8 mouse cellular contexts compared by ENCODE assay signal in the genomic region with DNA sequence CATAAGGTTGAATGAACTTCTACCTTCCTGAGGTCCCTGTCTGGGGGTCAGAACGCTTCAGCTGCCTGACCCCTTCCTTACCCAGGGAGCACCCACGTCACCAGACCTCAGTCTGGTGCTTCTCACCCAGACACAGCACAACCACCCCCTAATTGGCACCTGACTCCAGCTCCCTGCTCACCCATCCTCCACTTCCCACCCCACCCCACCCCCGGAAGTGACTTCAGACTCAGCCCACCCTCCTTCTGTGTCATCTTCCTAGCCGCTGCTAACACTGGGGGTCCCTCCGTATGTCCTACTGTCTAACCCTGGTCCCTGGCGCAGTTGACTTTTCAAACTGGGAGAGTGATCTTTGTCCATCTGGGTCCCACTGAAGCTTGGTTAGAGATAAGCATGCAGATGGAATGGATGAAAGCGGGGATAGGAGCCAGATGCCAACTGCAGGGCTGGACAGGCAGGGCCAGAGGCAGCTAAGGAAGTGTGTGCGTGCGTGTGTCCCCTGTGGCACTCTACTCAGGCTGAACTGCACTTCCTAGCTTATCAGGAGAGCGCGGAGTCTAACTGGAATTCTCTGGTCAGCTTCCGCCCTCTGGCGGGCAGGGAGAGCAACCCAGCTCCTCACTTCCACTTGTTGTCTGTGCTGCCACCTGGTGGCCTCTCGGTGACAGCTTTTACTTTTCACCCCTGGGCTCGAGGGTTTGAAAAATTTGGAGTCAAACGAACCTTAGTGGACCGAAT. TPM values are rescaled to one million over a fixed set of nuclear protein-coding genes. Genes with fewer than 3 reads are reported as not detected.
DNase-seq lines count a peak whose midpoint lies in the region; ATAC-seq and TF ChIP-seq lines count a peak whose summit lies in the region.

No protein-coding gene starts in this region.

- no peak overlapping the region for H3K4me3 ChIP-seq in heart, embryonic 11.5 days (ENCODE audit: low read depth, low read length)
- H3K4me3 ChIP-seq in kidney, embryonic 15.5 days (replicated peaks) = no peak overlapping the region
- H3K4me3 ChIP-seq in limb, embryonic 15.5 days = peak overlapping the region; percentile 23

- peaks cover 12% of the 10 kb centered on the region; the same call in 1 of the 2 replicates for H3K4me1 ChIP-seq in heart, embryonic 11.5 days (ENCODE audit: control insufficient read depth, insufficient read depth, low read length)
- H3K4me1 ChIP-seq in kidney, embryonic 15.5 days = peaks cover 7% of the 10 kb centered on the region
- H3K4me1 ChIP-seq in limb, embryonic 15.5 days = peaks cover 6% of the 10 kb centered on the region

- H3K27ac ChIP-seq in heart, embryonic 11.5 days (ENCODE audit: low read depth, low read length) = no peak overlapping the region
- H3K27ac ChIP-seq in kidney, embryonic 15.5 days = no peak overlapping the region
- H3K27ac ChIP-seq in limb, embryonic 15.5 days = no peak overlapping the region

- DNase-seq in CD4-positive helper T cell, adult 2 months (ENCODE audit: low read depth, low spot score) = peak; percentile 86
- DNase-seq in brain, embryonic 14.5 days (ENCODE audit: low read depth) = peak; percentile 96
- peak; percentile 47 to 58 for DNase-seq in monocyte, adult 2 months (ENCODE audit: low read depth in 1 of 2, low spot score in 2 of 2)
- peak; percentile 54 to 69 for DNase-seq in spleen, postnatal 14 days (ENCODE audit: low spot score in 2 of 2)

- peak; percentile 100 for TF ChIP-seq CTCF in brain, embryonic 14.5 days (IDR thresholded peaks at IDR 0.05; ENCODE audit: borderline replicate concordance, extremely low read depth, insufficient read depth, insufficient read length)

- H3K27me3 ChIP-seq in heart, embryonic 11.5 days (ENCODE audit: control insufficient read depth, insufficient read depth, low read length) = no peaks in the 10 kb centered on the region
- no peaks in the 10 kb centered on the region for H3K27me3 ChIP-seq in kidney, embryonic 15.5 days
- no peaks in the 10 kb centered on the region for H3K27me3 ChIP-seq in limb, embryonic 15.5 days

- peak overlapping the region; percentile 30; the same call in 1 of the 2 replicates for H3K9ac ChIP-seq in heart, embryonic 11.5 days (ENCODE audit: low read depth, low read length)
- H3K9ac ChIP-seq in kidney, embryonic 15.5 days = no peak overlapping the region
- peak overlapping the region; percentile 15; the same call in 1 of the 2 replicates for H3K9ac ChIP-seq in limb, embryonic 15.5 days

- peak; percentile 85 for ATAC-seq in erythroblast, adult 5-6 weeks (replicated peaks; ENCODE audit: low FRiP score, poor library complexity, severe bottlenecking)
- ATAC-seq in heart, embryonic 11.5 days (replicated peaks; ENCODE audit: insufficient number of reproducible peaks, low FRiP score, low TSS enrichment) = peak; percentile 71
- ATAC-seq in kidney, embryonic 15.5 days (replicated peaks; ENCODE audit: low FRiP score) = peak; percentile 91
- ATAC-seq in limb, embryonic 15.5 days (ENCODE audit: insufficient number of reproducible peaks, low FRiP score, low TSS enrichment, low read depth) = peak; percentile 67

- TF ChIP-seq POLR2A in brain, embryonic 14.5 days (IDR thresholded peaks at IDR 0.05; ENCODE audit: borderline replicate concordance, extremely low read depth, insufficient read depth, insufficient read length, poor library complexity, severe bottlenecking) = no peak

- no peaks in the 10 kb centered on the region for H3K36me3 ChIP-seq in heart, embryonic 11.5 days (ENCODE audit: control insufficient read depth, insufficient read depth, low read length)
- H3K36me3 ChIP-seq in kidney, embryonic 15.5 days = no peaks in the 10 kb centered on the region
- H3K36me3 ChIP-seq in limb, embryonic 15.5 days = no peaks in the 10 kb centered on the region

- peak overlapping the region; percentile 53 for H3K4me2 ChIP-seq in heart, embryonic 11.5 days
- peak overlapping the region; percentile 50 for H3K4me2 ChIP-seq in kidney, embryonic 15.5 days
- H3K4me2 ChIP-seq in limb, embryonic 15.5 days = peak overlapping the region; percentile 47

- no peaks in the 10 kb centered on the region for H3K9me3 ChIP-seq in heart, embryonic 11.5 days (replicated peaks; ENCODE audit: control insufficient read depth, low read length)
- H3K9me3 ChIP-seq in kidney, embryonic 15.5 days (replicated peaks) = no peaks in the 10 kb centered on the region
- H3K9me3 ChIP-seq in limb, embryonic 15.5 days = no peaks in the 10 kb centered on the region

- 15% methylated on average over 17 of the region's 17 CpGs for WGBS in heart, embryonic 11.5 days (ENCODE audit: insufficient replicate concordance)
- WGBS in kidney, embryonic 15.5 days = 15% methylated on average over 17 of the region's 17 CpGs
- 17% methylated on average over 17 of the region's 17 CpGs for whole genome bisulfite sequencing in limb, embryonic 15.5 days

RNA-seq across cellular contexts. Expression of gene Dhcr24, which starts 31.3 kb away (rescaled TPM):
- 73.8 and 89.2 TPM in 2 replicates for polyA plus RNA-seq in brain, embryonic 14.5 days (2012; rRNA removed)
- 2.3 and 4.4 TPM in 2 replicates for total RNA-seq in erythroblast, adult 5-6 weeks (2015; ENCODE audit: low replicate concordance)
- 1.5 and 1.7 TPM in 2 replicates for total RNA-seq in erythroblast, adult 5-6 weeks (2017; ENCODE audit: low replicate concordance)
- polyA plus RNA-seq in heart, embryonic 11.5 days (2014; fragmentation: Nextera tagmentation; extraction: Ambion mirVana) = 16.1 and 22.1 TPM in 2 replicates
- polyA plus RNA-seq in kidney, embryonic 15.5 days (2015; fragmentation: Nextera tagmentation; extraction: Ambion mirVana) = 4.6 and 4.8 TPM in 2 replicates
- 5.6 and 6.2 TPM in 2 replicates for polyA plus RNA-seq in limb, embryonic 15.5 days (2015; fragmentation: Nextera tagmentation; extraction: Ambion mirVana)

RNA-seq across cellular contexts. Expression of gene Bsnd, which starts 37.5 kb away (rescaled TPM):
- not detected in 2 replicates for polyA plus RNA-seq in brain, embryonic 14.5 days (2012; rRNA removed)
- total RNA-seq in erythroblast, adult 5-6 weeks (2015; ENCODE audit: low replicate concordance) = not detected in 2 replicates
- total RNA-seq in erythroblast, adult 5-6 weeks (2017; ENCODE audit: low replicate concordance) = not detected in 2 replicates
- polyA plus RNA-seq in heart, embryonic 11.5 days (2014; fragmentation: Nextera tagmentation; extraction: Ambion mirVana) = not detected in 2 replicates
- polyA plus RNA-seq in kidney, embryonic 15.5 days (2015; fragmentation: Nextera tagmentation; extraction: Ambion mirVana) = 7.9 and 8.9 TPM in 2 replicates
- not detected in 2 replicates for polyA plus RNA-seq in limb, embryonic 15.5 days (2015; fragmentation: Nextera tagmentation; extraction: Ambion mirVana)
